Mouse (Mus musculus): ENCODE data around the gene Tpst2.

Tpst2 gene
- long read RNA-seq, experiment 1, transcript Tpst2-202 (6 exons, 1,741 nt), result minor isoform, 6 of 496 reads
- long read RNA-seq, experiment 1, transcript Tpst2-201 (7 exons, 1,835 nt), result major isoform, 378 of 496 reads
- long read RNA-seq, experiment 1, partial matches to known transcripts, result 58 of 496 reads
- long read RNA-seq, experiment 1, other reads (novel, unspliced or antisense), result 50 of 496 reads
- long read RNA-seq, experiment 2, transcript Tpst2-203 (3 exons, 1,607 nt), result minor isoform, 7 of 499 reads
- long read RNA-seq, experiment 2, transcript Tpst2-202 (6 exons, 1,741 nt), result minor isoform, 8 of 499 reads
- long read RNA-seq, experiment 2, transcript Tpst2-201 (7 exons, 1,835 nt), result major isoform, 330 of 499 reads
- long read RNA-seq, experiment 2, partial matches to known transcripts, result 87 of 499 reads
- long read RNA-seq, experiment 2, other reads (novel, unspliced or antisense), result 67 of 499 reads

GRCm38 (mm10) chr5:112276267-112276873 is at the start of gene Tpst2:
Tpst2 (plus strand) TSS chr5:112276691.
- intact Hi-C loops (cut with DNase I), result loop anchor here (2.0 to 5.0 kb wide), 2 partner anchors 34 to 48 kb away; no protein-coding TSS in a partner anchor

GRCm38 (mm10) chr5:112227354-112227753 is 49.1 kb upstream of the Tpst2 start:
- intact Hi-C loops (cut with DNase I), result no loop called here

GRCm38 (mm10) chr5:112227898-112228239 is 48.6 kb upstream of the Tpst2 start:
- intact Hi-C loops (cut with DNase I), result no loop called here

- intact Hi-C loops (cut with DNase I), result no loop called here
These were observed 48.0 kb upstream of the Tpst2 start for GRCm38 (mm10) chr5:112228240-112229076.

GRCm38 (mm10) chr5:112235806-112236205 is 40.7 kb upstream of the Tpst2 start:
- intact Hi-C loops (cut with DNase I), result no loop called here

- intact Hi-C loops (cut with DNase I), result no loop called here
These were observed 39.9 kb upstream of the Tpst2 start for GRCm38 (mm10) chr5:112236631-112237030.

- intact Hi-C loops (cut with DNase I), result no loop called here
These were observed 39.1 kb upstream of the Tpst2 start for GRCm38 (mm10) chr5:112237439-112237838.

- intact Hi-C loops (cut with DNase I), result no loop called here
These were observed 38.5 kb upstream of the Tpst2 start for GRCm38 (mm10) chr5:112237866-112238570.

GRCm38 (mm10) chr5:112238781-112239482 is 37.6 kb upstream of the Tpst2 start:
- intact Hi-C loops (cut with DNase I), result no loop called here

- intact Hi-C loops (cut with DNase I), result loop anchor here (1.0 to 5.0 kb wide), 4 partner anchors 37 to 186 kb away; partner anchors contain the start of gene Tpst2
These were observed 35.7 kb upstream of the Tpst2 start for GRCm38 (mm10) chr5:112240761-112241160.

- intact Hi-C loops (cut with DNase I), result loop anchor here (2.0 to 5.0 kb wide), 3 partner anchors 35 to 185 kb away; partner anchors contain the start of gene Tpst2
These were observed 34.6 kb upstream of the Tpst2 start for GRCm38 (mm10) chr5:112241849-112242248.

- intact Hi-C loops (cut with DNase I), result loop anchor here (5.0 kb wide), 2 partner anchors 35 to 55 kb away; partner anchors contain the start of gene Tpst2
These were observed 34.1 kb upstream of the Tpst2 start for GRCm38 (mm10) chr5:112242361-112242778.

GRCm38 (mm10) chr5:112243041-112243440 is 33.5 kb upstream of the Tpst2 start:
- intact Hi-C loops (cut with DNase I), result loop anchor here (5.0 kb wide), 2 partner anchors 34 to 54 kb away; partner anchors contain the start of gene Tpst2

GRCm38 (mm10) chr5:112243539-112244274 is 32.8 kb upstream of the Tpst2 start:
- intact Hi-C loops (cut with DNase I), result loop anchor here (5.0 kb wide), 2 partner anchors 34 to 54 kb away; partner anchors contain the start of gene Tpst2

- intact Hi-C loops (cut with DNase I), result loop anchor here (5.0 kb wide), 2 partner anchors 33 to 53 kb away; partner anchors contain the start of gene Tpst2
These were observed 32.3 kb upstream of the Tpst2 start for GRCm38 (mm10) chr5:112244275-112244562.

- intact Hi-C loops (cut with DNase I), result loop anchor here (5.0 kb wide), 2 partner anchors 32 to 52 kb away; partner anchors contain the start of gene Tpst2
These were observed 31.4 kb upstream of the Tpst2 start for GRCm38 (mm10) chr5:112244890-112245615.

- intact Hi-C loops (cut with DNase I), result no loop called here
These were observed 29.1 kb upstream of the Tpst2 start for GRCm38 (mm10) chr5:112247399-112247798.

- intact Hi-C loops (cut with DNase I), result no loop called here
These were observed 27.4 kb upstream of the Tpst2 start for GRCm38 (mm10) chr5:112249106-112249505.

- intact Hi-C loops (cut with DNase I), result no loop called here
These were observed 24.1 kb upstream of the Tpst2 start, which contains the start of gene Cryba4 for GRCm38 (mm10) chr5:112252400-112252799. Cryba4 (minus strand) TSS chr5:112252518.

All from adrenal gland (tissue).